Mouse (Mus musculus): ENCODE results near the gene Dtl.

Dtl gene

GRCm38 (mm10) chr1:191575458-191576247, at the start of gene Dtl, which contains the start of gene Ints7:
TSS of gene Dtl (minus strand) at chr1:191575544.
TSS of gene Ints7 (plus strand) at chr1:191575636.
- DNase-seq (ENCODE audit: low spot score), result peak; percentile 99

GRCm38 (mm10) chr1:191625026-191625425, 49.7 kb upstream of the Dtl start:
- no peak for DNase-seq (ENCODE audit: low spot score)

- no peak for DNase-seq (ENCODE audit: low spot score)
Observed at GRCm38 (mm10) chr1:191624492-191624891, 49.1 kb upstream of the Dtl start.

GRCm38 (mm10) chr1:191622801-191623200, 47.5 kb upstream of the Dtl start:
- DNase-seq (ENCODE audit: low spot score), result no peak

GRCm38 (mm10) chr1:191621096-191621495, 45.8 kb upstream of the Dtl start:
- DNase-seq (ENCODE audit: low spot score), result no peak

- no peak for DNase-seq (ENCODE audit: low spot score)
Observed at GRCm38 (mm10) chr1:191618067-191618766, 42.9 kb upstream of the Dtl start.

GRCm38 (mm10) chr1:191617589-191617988, 42.2 kb upstream of the Dtl start:
- DNase-seq (ENCODE audit: low spot score), result no peak

- no peak for DNase-seq (ENCODE audit: low spot score)
Observed at GRCm38 (mm10) chr1:191616245-191616644, 40.9 kb upstream of the Dtl start.

- no peak for DNase-seq (ENCODE audit: low spot score)
Observed at GRCm38 (mm10) chr1:191612877-191613276, 37.5 kb upstream of the Dtl start.

GRCm38 (mm10) chr1:191611686-191612085, 36.3 kb upstream of the Dtl start:
- no peak for DNase-seq (ENCODE audit: low spot score)

GRCm38 (mm10) chr1:191610357-191610756, 35.0 kb upstream of the Dtl start:
- DNase-seq (ENCODE audit: low spot score), result no peak

GRCm38 (mm10) chr1:191609578-191609977, 34.2 kb upstream of the Dtl start:
- DNase-seq (ENCODE audit: low spot score), result no peak

- no peak for DNase-seq (ENCODE audit: low spot score)
Observed at GRCm38 (mm10) chr1:191609051-191609450, 33.7 kb upstream of the Dtl start.

- DNase-seq (ENCODE audit: low spot score), result no peak
Observed at GRCm38 (mm10) chr1:191604690-191605089, 29.3 kb upstream of the Dtl start.

GRCm38 (mm10) chr1:191599210-191599609, 23.9 kb upstream of the Dtl start:
- DNase-seq (ENCODE audit: low spot score), result no peak

- DNase-seq (ENCODE audit: low spot score), result no peak
Observed at GRCm38 (mm10) chr1:191596076-191596475, 20.7 kb upstream of the Dtl start.

GRCm38 (mm10) chr1:191592016-191592720, 16.8 kb upstream of the Dtl start:
- no peak for DNase-seq (ENCODE audit: low spot score)

GRCm38 (mm10) chr1:191588749-191589148, 13.4 kb upstream of the Dtl start:
- DNase-seq (ENCODE audit: low spot score), result no peak

GRCm38 (mm10) chr1:191587062-191587461, 11.7 kb upstream of the Dtl start:
- DNase-seq (ENCODE audit: low spot score), result no peak

- no peak for DNase-seq (ENCODE audit: low spot score)
Observed at GRCm38 (mm10) chr1:191585704-191586103, 10.4 kb upstream of the Dtl start.

GRCm38 (mm10) chr1:191584483-191584882, 9.1 kb upstream of the Dtl start:
- DNase-seq (ENCODE audit: low spot score), result no peak

GRCm38 (mm10) chr1:191583836-191584235, 8.5 kb upstream of the Dtl start:
- no peak for DNase-seq (ENCODE audit: low spot score)

GRCm38 (mm10) chr1:191581641-191582040, 6.3 kb upstream of the Dtl start:
- DNase-seq (ENCODE audit: low spot score), result no peak

All from spleen, adult 12 weeks (tissue).